Mouse (Mus musculus) CD8-positive naive resting alpha-beta T cell, adult 2 months (primary cell): ENCODE measurements at regions not wholly inside any gene's neighbourhood (a gene's known extent, or its start where the extent isn't known, plus 50 kb on each side); places are given as distances from the start of the nearest gene placed in this dataset.

ENCODE experiments used
- DNase-seq, 2 experiments: peaks; one replicate each; pipeline ENCODE4 v3.0.0; 2022; ENCODE audit warnings: low read depth in 2 of 2, low spot score in 2 of 2

- DNase-seq, result peak in 1 of 2 experiments; percentile 7
These were observed 68.6 kb upstream of the Rph3a start for GRCm38 (mm10) chr5:121078531-121078930.

- DNase-seq, result no peak
These were observed 66.8 kb upstream of the Rph3a start for GRCm38 (mm10) chr5:121076741-121077140.

- no peak for DNase-seq
These were observed 58.9 kb upstream of the Rph3a start for GRCm38 (mm10) chr5:121068821-121069220.

GRCm38 (mm10) chr5:121064721-121065120, 54.8 kb upstream of the Rph3a start:
- DNase-seq, result no peak

GRCm38 (mm10) chr5:121062930-121063584, 53.2 kb upstream of the Rph3a start:
- DNase-seq, result no peak

GRCm38 (mm10) chr5:121061688-121062087, 51.8 kb upstream of the Rph3a start:
- no peak for DNase-seq
